Mouse (Mus musculus): ENCODE measurements at regions not wholly inside any gene's neighbourhood (a gene's known extent, or its start where the extent isn't known, plus 50 kb on each side); places are given as distances from the start of the nearest gene placed in this dataset.

- Histone ChIP-seq H3K36me3 (ENCODE audit: control insufficient read depth, insufficient read depth, low read length) (no peaks in the 10 kb centered on the region), H3K4me3 (ENCODE audit: low read length) (no peak overlapping the region), H3K9ac (ENCODE audit: low read depth, low read length) (no peak overlapping the region), H3K9me3 (ENCODE audit: control insufficient read depth, low read length) (no peaks in the 10 kb centered on the region), H3K27me3 (ENCODE audit: control insufficient read depth, insufficient read depth, low read length) (no peaks in the 10 kb centered on the region), H3K4me1 (ENCODE audit: control insufficient read depth, insufficient read depth, low read length) (no peaks in the 10 kb centered on the region), H3K27ac (ENCODE audit: low read depth, low read length) (no peak overlapping the region), H3K4me2 (replicated peaks; ENCODE audit: low read depth, low read length) (no peak overlapping the region)
- no peak for ATAC-seq (ENCODE audit: low FRiP score, low TSS enrichment)
Observed at GRCm38 (mm10) chr11:21478191-21478590, 93.8 kb upstream of the Wdpcp start.

DNA sequence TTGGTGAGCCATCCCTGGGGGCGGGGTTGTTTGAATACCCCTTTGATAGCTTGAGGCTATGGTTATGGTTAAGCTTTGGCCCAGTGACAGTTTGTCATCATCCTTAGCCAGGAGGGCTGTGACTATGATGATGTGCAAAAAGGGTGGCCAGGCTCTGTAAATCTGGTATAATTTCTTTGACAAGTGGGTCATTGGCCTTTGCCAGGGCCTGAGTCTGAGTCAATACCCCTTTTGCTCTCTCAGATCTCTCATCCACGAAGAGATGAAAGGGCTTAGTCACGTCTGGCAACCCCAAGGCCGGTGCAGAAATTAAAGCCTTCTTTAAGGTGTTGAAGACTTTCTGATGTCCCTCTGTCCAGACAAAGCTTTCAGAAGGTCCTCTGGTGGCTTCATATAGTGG lies 99.7 kb upstream of the Ugp2 start:
- Histone ChIP-seq H3K27me3 (ENCODE audit: control insufficient read depth, insufficient read depth, low read length) (no peaks in the 10 kb centered on the region), H3K4me2 (replicated peaks; ENCODE audit: low read depth, low read length) (no peak overlapping the region), H3K9me3 (ENCODE audit: control insufficient read depth, low read length) (no peaks in the 10 kb centered on the region), H3K4me3 (ENCODE audit: low read length) (no peak overlapping the region), H3K4me1 (ENCODE audit: control insufficient read depth, insufficient read depth, low read length) (no peaks in the 10 kb centered on the region), H3K27ac (ENCODE audit: low read depth, low read length) (no peak overlapping the region), H3K9ac (ENCODE audit: low read depth, low read length) (no peak overlapping the region), H3K36me3 (ENCODE audit: control insufficient read depth, insufficient read depth, low read length) (no peaks in the 10 kb centered on the region)
- no peak for ATAC-seq (ENCODE audit: low FRiP score, low TSS enrichment)
- 39% methylated on average over 4 of the region's 4 CpGs for WGBS

DNA sequence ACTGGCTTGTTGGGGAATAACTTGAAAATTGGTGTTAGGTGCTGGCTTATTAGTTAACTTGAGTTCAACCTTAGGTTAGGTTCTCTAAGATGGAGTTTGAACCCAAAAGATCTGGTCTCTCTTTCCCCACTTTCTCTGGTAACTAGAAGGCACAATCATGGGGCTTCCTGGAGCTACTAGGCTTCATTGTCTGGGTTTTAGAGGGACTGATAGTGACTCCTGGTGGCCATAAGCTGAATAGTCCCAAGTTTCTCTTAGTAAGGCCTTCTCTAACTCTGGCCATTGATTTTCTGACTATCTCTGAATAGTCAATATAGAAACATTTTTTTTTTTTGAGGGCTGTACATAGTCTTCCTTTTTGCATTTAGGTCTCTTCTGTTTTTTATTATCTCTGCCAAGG lies 97.5 kb upstream of the Ugp2 start:
- no peaks in the 10 kb centered on the region for H3K36me3 ChIP-seq (ENCODE audit: control insufficient read depth, insufficient read depth, low read length)
- no peak overlapping the region for H3K4me2 ChIP-seq (replicated peaks; ENCODE audit: low read depth, low read length)
- H3K27me3 ChIP-seq (ENCODE audit: control insufficient read depth, insufficient read depth, low read length) = no peaks in the 10 kb centered on the region
- H3K27ac ChIP-seq (ENCODE audit: low read depth, low read length) = no peak overlapping the region
- no peak for ATAC-seq (ENCODE audit: low FRiP score, low TSS enrichment)
- no peak overlapping the region for H3K4me3 ChIP-seq (ENCODE audit: low read length)
- H3K4me1 ChIP-seq (ENCODE audit: control insufficient read depth, insufficient read depth, low read length) = no peaks in the 10 kb centered on the region
- H3K9ac ChIP-seq (ENCODE audit: low read depth, low read length) = no peak overlapping the region
- H3K9me3 ChIP-seq (ENCODE audit: control insufficient read depth, low read length) = no peaks in the 10 kb centered on the region

DNA sequence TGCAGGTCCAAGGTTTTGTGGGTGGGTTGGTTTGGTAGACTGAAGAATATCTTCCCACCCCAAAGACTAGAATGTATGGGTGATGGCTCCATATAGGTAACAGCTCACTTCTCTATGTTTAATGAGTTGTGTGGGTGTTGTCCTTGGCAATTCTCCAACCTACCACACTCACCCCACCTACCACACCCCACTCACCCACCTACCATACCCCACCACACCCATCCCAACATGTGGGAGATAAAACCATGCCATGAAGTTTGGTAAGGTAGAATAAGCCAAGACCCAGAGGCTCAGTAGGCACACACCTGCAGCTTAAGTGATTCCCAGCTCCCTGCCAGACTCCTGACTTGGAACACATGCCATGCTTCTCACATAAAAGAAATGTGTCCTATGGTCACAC lies 89.0 kb upstream of the Ugp2 start:
- Histone ChIP-seq H3K4me1 (ENCODE audit: control insufficient read depth, insufficient read depth, low read length) (no peaks in the 10 kb centered on the region), H3K4me2 (replicated peaks; ENCODE audit: low read depth, low read length) (no peak overlapping the region), H3K9ac (ENCODE audit: low read depth, low read length) (no peak overlapping the region), H3K36me3 (ENCODE audit: control insufficient read depth, insufficient read depth, low read length) (no peaks in the 10 kb centered on the region), H3K27me3 (ENCODE audit: control insufficient read depth, insufficient read depth, low read length) (no peaks in the 10 kb centered on the region), H3K4me3 (ENCODE audit: low read length) (no peak overlapping the region), H3K27ac (ENCODE audit: low read depth, low read length) (no peak overlapping the region), H3K9me3 (ENCODE audit: control insufficient read depth, low read length) (no peaks in the 10 kb centered on the region)
- ATAC-seq (ENCODE audit: low FRiP score, low TSS enrichment) = no peak

GRCm38 (mm10) chr11:21453308-21454106 lies 82.5 kb upstream of the Ugp2 start:
- Histone ChIP-seq H3K27ac (ENCODE audit: low read depth, low read length) (no peak overlapping the region), H3K4me2 (replicated peaks; ENCODE audit: low read depth, low read length) (no peak overlapping the region), H3K4me3 (ENCODE audit: low read length) (no peak overlapping the region), H3K36me3 (ENCODE audit: control insufficient read depth, insufficient read depth, low read length) (no peaks in the 10 kb centered on the region), H3K9ac (ENCODE audit: low read depth, low read length) (no peak overlapping the region), H3K9me3 (ENCODE audit: control insufficient read depth, low read length) (no peaks in the 10 kb centered on the region), H3K4me1 (ENCODE audit: control insufficient read depth, insufficient read depth, low read length) (no peaks in the 10 kb centered on the region), H3K27me3 (ENCODE audit: control insufficient read depth, insufficient read depth, low read length) (no peaks in the 10 kb centered on the region)
- ATAC-seq (ENCODE audit: low FRiP score, low TSS enrichment) = no peak
- WGBS = 68% methylated on average over 3 of the region's 4 CpGs

DNA sequence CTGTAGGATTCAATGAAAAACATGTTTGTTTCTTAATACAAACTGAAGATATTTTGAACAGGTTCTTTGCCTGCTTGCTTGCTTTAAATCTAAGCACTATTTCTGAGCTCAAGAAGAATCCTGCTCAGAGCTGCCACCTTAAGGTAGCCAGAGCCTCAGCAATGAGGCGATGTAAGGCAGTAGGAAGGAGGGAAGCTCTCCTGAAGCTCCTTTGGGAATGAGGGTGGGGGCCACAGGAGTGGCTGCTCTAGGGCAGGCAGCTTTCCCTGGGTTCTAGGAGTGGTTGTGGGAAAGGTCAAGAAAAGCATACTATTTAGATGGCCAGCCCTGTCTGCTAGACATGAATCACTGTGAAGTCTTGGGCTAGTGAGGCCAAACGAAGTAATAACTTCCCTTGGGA lies 62.7 kb upstream of the Ugp2 start:
- no peak overlapping the region for H3K9ac ChIP-seq (ENCODE audit: low read depth, low read length)
- H3K27me3 ChIP-seq (ENCODE audit: control insufficient read depth, insufficient read depth, low read length) = no peaks in the 10 kb centered on the region
- H3K36me3 ChIP-seq (ENCODE audit: control insufficient read depth, insufficient read depth, low read length) = no peaks in the 10 kb centered on the region
- whole genome bisulfite sequencing = 39% methylated on average over 2 of the region's 2 CpGs
- 0 out of 2 replicates have a peak, but pooled peaks have one; percentile 35 for ATAC-seq (ENCODE audit: low FRiP score, low TSS enrichment)
- no peak overlapping the region for H3K4me2 ChIP-seq (replicated peaks; ENCODE audit: low read depth, low read length)
- H3K4me3 ChIP-seq (ENCODE audit: low read length) = no peak overlapping the region
- no peak overlapping the region for H3K27ac ChIP-seq (ENCODE audit: low read depth, low read length)
- no peaks in the 10 kb centered on the region for H3K4me1 ChIP-seq (ENCODE audit: control insufficient read depth, insufficient read depth, low read length)
- H3K9me3 ChIP-seq (ENCODE audit: control insufficient read depth, low read length) = no peaks in the 10 kb centered on the region

DNA sequence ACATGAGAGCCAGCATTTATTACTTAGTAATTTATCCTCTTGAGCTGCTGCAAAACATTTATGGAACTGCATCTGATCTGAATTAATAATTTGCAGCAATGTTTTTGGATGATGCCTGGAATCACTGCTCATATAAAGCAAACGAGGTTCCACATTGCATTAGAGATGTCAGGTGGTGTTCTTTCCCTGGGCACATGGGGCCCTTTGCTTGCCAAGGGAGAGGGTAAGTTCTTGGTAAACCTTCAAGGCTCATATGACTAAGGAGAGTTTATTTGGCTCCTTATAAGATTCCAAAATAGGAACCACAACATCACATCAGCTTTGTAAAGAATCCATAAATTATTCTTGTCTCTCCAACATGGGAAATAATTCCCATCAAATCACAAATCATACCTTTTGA lies 59.0 kb upstream of the Ugp2 start:
- Histone ChIP-seq H3K27ac (ENCODE audit: low read depth, low read length) (no peak overlapping the region), H3K4me1 (ENCODE audit: control insufficient read depth, insufficient read depth, low read length) (no peaks in the 10 kb centered on the region), H3K27me3 (ENCODE audit: control insufficient read depth, insufficient read depth, low read length) (no peaks in the 10 kb centered on the region), H3K9me3 (ENCODE audit: control insufficient read depth, low read length) (no peaks in the 10 kb centered on the region), H3K9ac (ENCODE audit: low read depth, low read length) (no peak overlapping the region), H3K36me3 (ENCODE audit: control insufficient read depth, insufficient read depth, low read length) (no peaks in the 10 kb centered on the region), H3K4me2 (replicated peaks; ENCODE audit: low read depth, low read length) (no peak overlapping the region), H3K4me3 (ENCODE audit: low read length) (no peak overlapping the region)
- WGBS = 58% methylated on average over 1 of the region's 1 CpGs
- no peak for ATAC-seq (ENCODE audit: low FRiP score, low TSS enrichment)

- Histone ChIP-seq H3K9ac (ENCODE audit: low read depth, low read length) (no peak overlapping the region), H3K27me3 (ENCODE audit: control insufficient read depth, insufficient read depth, low read length) (no peaks in the 10 kb centered on the region), H3K36me3 (ENCODE audit: control insufficient read depth, insufficient read depth, low read length) (no peaks in the 10 kb centered on the region), H3K9me3 (ENCODE audit: control insufficient read depth, low read length) (no peaks in the 10 kb centered on the region), H3K4me1 (ENCODE audit: control insufficient read depth, insufficient read depth, low read length) (no peaks in the 10 kb centered on the region), H3K4me2 (replicated peaks; ENCODE audit: low read depth, low read length) (no peak overlapping the region), H3K27ac (ENCODE audit: low read depth, low read length) (no peak overlapping the region), H3K4me3 (ENCODE audit: low read length) (no peak overlapping the region)
- WGBS = 80% methylated on average over 6 of the region's 6 CpGs
- ATAC-seq (ENCODE audit: low FRiP score, low TSS enrichment) = no peak
Observed at GRCm38 (mm10) chr11:21428749-21429148, 57.7 kb upstream of the Ugp2 start.

DNA sequence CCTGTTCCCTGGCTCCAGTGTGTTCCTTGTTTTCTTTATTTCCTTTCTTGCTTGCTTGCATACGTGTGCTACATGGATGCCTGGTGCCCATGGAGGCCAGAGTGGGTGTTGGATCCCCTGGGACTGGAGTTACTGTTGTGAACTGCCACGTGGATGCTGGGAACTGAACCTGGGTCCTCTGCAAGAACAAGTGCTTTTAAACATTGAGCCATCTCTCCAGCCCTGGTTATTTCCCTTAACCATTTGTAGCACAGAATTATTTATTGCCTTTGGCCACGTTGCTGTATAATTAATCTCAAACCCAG lies 57.0 kb upstream of the Ugp2 start:
- 51% methylated on average over 3 of the region's 3 CpGs for WGBS
- no peaks in the 10 kb centered on the region for H3K4me1 ChIP-seq (ENCODE audit: control insufficient read depth, insufficient read depth, low read length)
- no peaks in the 10 kb centered on the region for H3K36me3 ChIP-seq (ENCODE audit: control insufficient read depth, insufficient read depth, low read length)
- no peak overlapping the region for H3K9ac ChIP-seq (ENCODE audit: low read depth, low read length)
- no peaks in the 10 kb centered on the region for H3K27me3 ChIP-seq (ENCODE audit: control insufficient read depth, insufficient read depth, low read length)
- ATAC-seq (ENCODE audit: low FRiP score, low TSS enrichment) = no peak
- H3K4me2 ChIP-seq (replicated peaks; ENCODE audit: low read depth, low read length) = no peak overlapping the region
- H3K4me3 ChIP-seq (ENCODE audit: low read length) = no peak overlapping the region
- no peaks in the 10 kb centered on the region for H3K9me3 ChIP-seq (ENCODE audit: control insufficient read depth, low read length)
- no peak overlapping the region for H3K27ac ChIP-seq (ENCODE audit: low read depth, low read length)
